Comparison of ENCODE assay signal across 9 mouse cellular contexts in genomic region chr5:38469891-38470578, GRCm38 (mm10). TPM values are rescaled to one million over a fixed set of nuclear protein-coding genes. Genes with fewer than 3 reads are reported as not detected.
A peak's percentile ranks its signal among the peaks of the same experiment; 100 is the strongest.
DNase-seq lines count a peak whose midpoint lies in the region; ATAC-seq and TF ChIP-seq lines count a peak whose summit lies in the region.
"Had no signal": no experiment of that assay in that cellular context is flagged by ENCODE, and none has a peak within 500 bp of the region (broad histone marks: within the 10 kb centered on the region; RNA-seq: fewer than 3 reads in every experiment).

No protein-coding gene starts in this region.

- H3K9ac ChIP-seq in forebrain, embryonic 14.5 days (ENCODE audit: low read length): no peak overlapping the region
- no peak overlapping the region for H3K9ac ChIP-seq in lung, embryonic 16.5 days (ENCODE audit: low read length)
- H3K9ac ChIP-seq: heart, embryonic 15.5 days had no signal

- TF ChIP-seq CTCF in G1E (IDR thresholded peaks at IDR 0.05; ENCODE audit: low read depth, low read length): peak; percentile 64

- H3K4me1 ChIP-seq in G1E (ENCODE audit: insufficient read depth, low read depth, low read length): peaks cover 58% of the 10 kb centered on the region
- no peaks in the 10 kb centered on the region for H3K4me1 ChIP-seq in forebrain, embryonic 14.5 days (ENCODE audit: control insufficient read depth, insufficient read depth, low read length)
- H3K4me1 ChIP-seq in lung, embryonic 16.5 days (replicated peaks; ENCODE audit: control insufficient read depth, insufficient read depth, low read length): no peaks in the 10 kb centered on the region
- H3K4me1 ChIP-seq: heart, embryonic 15.5 days had no signal

- no peak overlapping the region for H3K4me2 ChIP-seq in forebrain, embryonic 14.5 days (ENCODE audit: low read length)
- H3K4me2 ChIP-seq in lung, embryonic 16.5 days (ENCODE audit: low read depth, low read length): no peak overlapping the region
- H3K4me2 ChIP-seq: heart, embryonic 15.5 days had no signal

- WGBS in forebrain, embryonic 14.5 days: 18% methylated on average over 5 of the region's 5 CpGs
- WGBS in lung, embryonic 16.5 days: 19% methylated on average over 5 of the region's 5 CpGs

- no peak overlapping the region for H3K27ac ChIP-seq in forebrain, embryonic 14.5 days (ENCODE audit: low read depth, low read length)
- no peak overlapping the region for H3K27ac ChIP-seq in lung, embryonic 16.5 days (ENCODE audit: low read length)
- H3K27ac ChIP-seq: heart, embryonic 15.5 days had no signal

- no peaks in the 10 kb centered on the region for H3K27me3 ChIP-seq in G1E (ENCODE audit: insufficient read depth, low read length)
- H3K27me3 ChIP-seq in forebrain, embryonic 14.5 days (replicated peaks; ENCODE audit: control insufficient read depth, insufficient read depth, low read length): no peaks in the 10 kb centered on the region
- H3K27me3 ChIP-seq in lung, embryonic 16.5 days (ENCODE audit: control insufficient read depth, insufficient read depth, low read depth, low read length): no peaks in the 10 kb centered on the region

- no peak for ATAC-seq in G1E (ENCODE audit: extremely low read depth, insufficient number of reproducible peaks, low FRiP score, poor library complexity, severe bottlenecking)
- ATAC-seq in forebrain, embryonic 14.5 days: peak; percentile 63; the same call in 1 of the 2 replicates
- ATAC-seq in hematopoietic stem cell, adult 5-6 weeks (replicated peaks in 1 of 2; ENCODE audit: insufficient read depth in 1 of 2, low FRiP score in 2 of 2, low TSS enrichment in 1 of 2, low read depth in 1 of 2, poor library complexity in 2 of 2, severe bottlenecking in 2 of 2): peak; percentile 53 to 69
- ATAC-seq in lung, embryonic 16.5 days (ENCODE audit: low read depth): peak; percentile 57; the same call in 1 of the 2 replicates

- no peak overlapping the region for H3K4me3 ChIP-seq in G1E (ENCODE audit: low read depth, low read length)
- no peak overlapping the region for H3K4me3 ChIP-seq in forebrain, embryonic 14.5 days (ENCODE audit: low read depth, low read length)
- H3K4me3 ChIP-seq in lung, embryonic 16.5 days (ENCODE audit: low read length): no peak overlapping the region
- H3K4me3 ChIP-seq: heart, embryonic 15.5 days had no signal

- peak; percentile 31 for DNase-seq in G1E (ENCODE audit: low spot score)
- DNase-seq in cerebellum, adult 11 months: peak; percentile 80
- peak; percentile 70 for DNase-seq in forebrain, embryonic 14.5 days (ENCODE audit: low spot score)
- peak; percentile 42 for DNase-seq in layer of hippocampus, adult 9-10 months (ENCODE audit: low spot score)
- DNase-seq in ovary, postnatal 10 days (ENCODE audit: low spot score): peak; percentile 60
- peak; percentile 39 for DNase-seq in thymus, postnatal 25 days

- peaks cover 11% of the 10 kb centered on the region for H3K36me3 ChIP-seq in G1E (replicated peaks)
- H3K36me3 ChIP-seq in forebrain, embryonic 14.5 days (ENCODE audit: control insufficient read depth, insufficient read depth, low read length): no peaks in the 10 kb centered on the region
- H3K36me3 ChIP-seq in lung, embryonic 16.5 days (ENCODE audit: control insufficient read depth, insufficient read depth, low read length): no peaks in the 10 kb centered on the region
- H3K36me3 ChIP-seq: heart, embryonic 15.5 days had no signal

- H3K9me3 ChIP-seq in G1E (replicated peaks): no peaks in the 10 kb centered on the region
- H3K9me3 ChIP-seq in forebrain, embryonic 14.5 days (replicated peaks; ENCODE audit: control insufficient read depth, low read length): no peaks in the 10 kb centered on the region
- H3K9me3 ChIP-seq in lung, embryonic 16.5 days (ENCODE audit: control insufficient read depth, low read length): no peaks in the 10 kb centered on the region
- H3K9me3 ChIP-seq: heart, embryonic 15.5 days had no signal

RNA-seq across cellular contexts. Expression of gene Slc2a9, which starts 32.9 kb away (rescaled TPM):
- total RNA-seq in G1E (2014; fragmentation: Nextera tagmentation) (3.5 and 3.7 TPM in 2 replicates), G1E (2017) (4.2 and 5.3 TPM in 2 replicates)
- polyA plus RNA-seq in G1E (2012): 0.15 and 0.50 TPM in 2 replicates
- 0.48 and 0.62 TPM in 2 replicates for polyA plus RNA-seq in forebrain, embryonic 14.5 days (2014; fragmentation: Nextera tagmentation; extraction: Ambion mirVana)
- total RNA-seq in hematopoietic stem cell, adult 5-6 weeks (2017): 6.7 and 10.2 TPM in 2 replicates
- 1.2 and 2.4 TPM in 2 replicates for polyA plus RNA-seq in lung, embryonic 16.5 days (2015; fragmentation: Nextera tagmentation; extraction: Ambion mirVana)
